Mouse (Mus musculus): Measurements from ENCODE around the gene Kdf1.

- no peak for TF ChIP-seq CTCF (IDR thresholded peaks at IDR 0.05; ENCODE audit: low read depth, low read length)
- peak; percentile 76; the same call in 1 of the 2 replicates for TF ChIP-seq POLR2A (IDR thresholded peaks at IDR 0.05; ENCODE audit: extremely low read depth, insufficient read depth, low read length)
Measured at GRCm38 (mm10) chr4:133557041-133557717, 38.4 kb downstream of the Kdf1 start.

Measured in liver, adult 2 months (tissue).